Mouse (Mus musculus) heart, embryonic 11.5 days (tissue): ENCODE data around the gene Cnnm3. TPM values are rescaled to one million over a fixed set of nuclear protein-coding genes. Genes with fewer than 3 reads are reported as not detected.

Experiments
- ATAC-seq: fragments of 200-750 bp; cut with Nextera tagmentation; replicated peaks from 2 replicates; pipeline ENCODE4 v1.8.0; 2017; ENCODE audit warnings: moderate library complexity; ENCODE audit not compliant: insufficient number of reproducible peaks, low FRiP score, low TSS enrichment
- H3K27ac ChIP-seq: fragments of 300-500 bp; sonication (generic); 2 replicates; pipeline ENCODE4 v1.5.1; 2014; ENCODE audit warnings: mild to moderate bottlenecking, low read depth, low read length
- H3K27me3 ChIP-seq: fragments of 300-500 bp; sonication (generic); 2 replicates; pipeline ENCODE4 v1.6.1; 2014; ENCODE audit warnings: mild to moderate bottlenecking, low read length, mixed read lengths; ENCODE audit not compliant: control insufficient read depth, insufficient read depth
- H3K36me3 ChIP-seq: fragments of 300-500 bp; sonication (generic); 2 replicates; pipeline ENCODE4 v1.6.1; 2014; ENCODE audit warnings: mild to moderate bottlenecking, low read length, moderate library complexity, mixed read lengths; ENCODE audit not compliant: control insufficient read depth, insufficient read depth
- H3K4me1 ChIP-seq: fragments of 300-500 bp; sonication (generic); 2 replicates; pipeline ENCODE4 v1.6.1; 2014; ENCODE audit warnings: low read length; ENCODE audit not compliant: control insufficient read depth, insufficient read depth
- H3K4me2 ChIP-seq: fragments of 300-500 bp; sonication (generic); 2 replicates; pipeline ENCODE4 v1.6.1; 2014; ENCODE audit warnings: mild to moderate bottlenecking, moderate library complexity
- H3K4me3 ChIP-seq: fragments of 300-500 bp; sonication (generic); 2 replicates; pipeline ENCODE4 v1.5.1; 2014; ENCODE audit warnings: low read depth, low read length
- H3K9ac ChIP-seq: fragments of 300-500 bp; sonication (generic); 2 replicates; pipeline ENCODE4 v1.6.1; 2014; ENCODE audit warnings: mild to moderate bottlenecking, low read depth, low read length, moderate library complexity
- H3K9me3 ChIP-seq: fragments of 300-500 bp; sonication (generic); replicated peaks from 2 replicates; pipeline ENCODE4 v1.6.1; 2016; ENCODE audit warnings: low read length; ENCODE audit not compliant: control insufficient read depth
- WGBS: fragments of 180-500 bp; shearing (Covaris S2); extraction: QIAGEN DNeasy Blood & Tissue Kit; methylation state at CpG from one replicate; pipeline ENCODE4 v1.1.7; 2014; ENCODE audit not compliant: insufficient replicate concordance; 5-methylcytosine and 5-hydroxymethylcytosine counted together
- polyA plus RNA-seq: library from polyadenylated mRNA; unstranded; fragments of >200 nt; fragmentation: Nextera tagmentation; extraction: Ambion mirVana; gene quantifications from 2 replicates; pipeline ENCODE4 v1.2.1, GENCODE M21; 2014

Gene Cnnm3
- polyA plus RNA-seq, 1 experiment from 2014 or later, result 3.9 TPM

DNA sequence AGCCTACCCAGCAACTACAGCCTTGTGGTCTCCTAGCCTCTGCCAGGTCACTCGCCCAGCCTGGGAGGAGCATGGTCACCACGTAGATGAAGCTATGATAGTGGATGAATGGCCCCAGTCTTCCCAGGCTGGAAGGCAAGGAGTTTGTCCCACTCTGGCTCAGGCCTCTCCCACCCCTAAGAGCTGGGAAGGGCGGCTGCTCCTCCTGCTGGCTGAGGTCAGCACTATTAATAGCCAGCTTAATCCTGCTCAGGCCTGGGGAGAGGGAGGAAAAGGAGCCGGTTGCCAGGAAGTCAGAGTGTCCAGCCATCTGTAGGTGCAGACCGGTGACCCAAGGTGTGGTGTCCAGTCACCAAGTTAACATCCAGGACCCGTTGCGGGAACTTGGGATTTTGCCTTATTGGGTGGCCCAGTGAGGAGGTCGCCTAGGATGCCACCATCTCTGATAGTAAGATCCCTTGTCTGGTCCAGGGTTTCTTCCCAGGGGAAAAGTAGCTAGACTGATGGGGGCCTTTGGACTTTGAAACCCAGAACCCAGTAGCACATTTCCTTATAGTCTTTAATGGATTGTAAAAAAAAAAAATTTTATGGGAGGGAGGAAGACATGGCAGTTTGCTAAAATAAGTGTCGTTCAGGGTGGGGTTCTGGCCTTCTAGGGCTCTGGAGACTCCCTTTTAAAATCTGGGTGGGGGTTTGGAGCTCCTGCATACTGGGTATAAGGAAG, 19.1 kb upstream of the Cnnm3 start:
- H3K9ac ChIP-seq, result peak overlapping the region; percentile 46; the same call in 1 of the 2 replicates
- H3K36me3 ChIP-seq, result no peaks in the 10 kb centered on the region
- ATAC-seq, result peak; percentile 81
- H3K4me2 ChIP-seq, result peak overlapping the region; percentile 37; the same call in 1 of the 2 replicates
- H3K27ac ChIP-seq, result 0 out of 2 replicates have a peak overlapping the region, but pooled peaks have one; percentile 54
- H3K9me3 ChIP-seq, result no peaks in the 10 kb centered on the region
- no peak overlapping the region for H3K4me3 ChIP-seq
- 34% methylated on average over 9 of the region's 9 CpGs for WGBS
- no peaks in the 10 kb centered on the region for H3K27me3 ChIP-seq
- peaks cover 10% of the 10 kb centered on the region for H3K4me1 ChIP-seq

DNA sequence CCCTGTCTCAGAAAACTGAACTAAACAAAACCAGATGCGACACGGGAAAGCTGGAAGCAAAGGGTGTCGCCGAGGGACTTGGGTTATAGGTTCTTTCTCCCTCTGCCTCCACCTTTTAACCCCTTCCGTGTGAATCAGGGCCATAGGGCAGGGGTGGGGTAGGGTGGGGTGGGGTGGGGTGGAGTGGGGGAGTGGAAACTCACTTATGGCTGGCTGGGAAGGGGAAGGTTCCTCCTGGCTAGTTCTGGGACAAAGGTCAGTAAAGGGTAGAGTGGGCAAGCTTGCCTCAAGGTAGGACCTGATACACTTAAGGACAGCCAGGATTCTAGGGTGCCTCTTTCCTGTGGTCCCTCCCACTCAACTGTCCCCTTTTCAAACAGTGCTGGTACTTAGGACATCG, 18.4 kb upstream of the Cnnm3 start:
- no peak overlapping the region for H3K9ac ChIP-seq
- no peaks in the 10 kb centered on the region for H3K36me3 ChIP-seq
- 74% methylated on average over 6 of the region's 6 CpGs for WGBS
- ATAC-seq, result no peak
- no peak overlapping the region for H3K4me2 ChIP-seq
- H3K27ac ChIP-seq, result no peak overlapping the region
- no peaks in the 10 kb centered on the region for H3K27me3 ChIP-seq
- H3K9me3 ChIP-seq, result no peaks in the 10 kb centered on the region
- no peak overlapping the region for H3K4me3 ChIP-seq
- peaks cover 10% of the 10 kb centered on the region for H3K4me1 ChIP-seq

GRCm38 (mm10) chr1:36496719-36497118, 14.9 kb upstream of the Cnnm3 start:
- no peaks in the 10 kb centered on the region for H3K27me3 ChIP-seq
- H3K36me3 ChIP-seq, result no peaks in the 10 kb centered on the region
- ATAC-seq, result no peak
- no peak overlapping the region for H3K9ac ChIP-seq
- no peak overlapping the region for H3K4me3 ChIP-seq
- peaks cover 10% of the 10 kb centered on the region for H3K4me1 ChIP-seq
- no peaks in the 10 kb centered on the region for H3K9me3 ChIP-seq
- 59% methylated on average over 2 of the region's 2 CpGs for WGBS
- H3K4me2 ChIP-seq, result no peak overlapping the region
- H3K27ac ChIP-seq, result no peak overlapping the region

GRCm38 (mm10) chr1:36497312-36497711, 14.4 kb upstream of the Cnnm3 start:
- Histone ChIP-seq H3K9me3 (no peaks in the 10 kb centered on the region), H3K36me3 (no peaks in the 10 kb centered on the region), H3K9ac (no peak overlapping the region), H3K27me3 (no peaks in the 10 kb centered on the region), H3K27ac (no peak overlapping the region), H3K4me2 (no peak overlapping the region), H3K4me3 (no peak overlapping the region), H3K4me1 (peaks cover 5% of the 10 kb centered on the region)
- 83% methylated on average over 2 of the region's 2 CpGs for WGBS
- ATAC-seq, result no peak

- no peaks in the 10 kb centered on the region for H3K36me3 ChIP-seq
- H3K27me3 ChIP-seq, result no peaks in the 10 kb centered on the region
- H3K4me1 ChIP-seq, result no peaks in the 10 kb centered on the region
- no peak overlapping the region for H3K9ac ChIP-seq
- H3K4me2 ChIP-seq, result no peak overlapping the region
- 13% methylated on average over 3 of the region's 3 CpGs for WGBS
- ATAC-seq, result no peak
- no peaks in the 10 kb centered on the region for H3K9me3 ChIP-seq
- no peak overlapping the region for H3K4me3 ChIP-seq
- no peak overlapping the region for H3K27ac ChIP-seq
Measured at GRCm38 (mm10) chr1:36501261-36501660, 10.4 kb upstream of the Cnnm3 start.

DNA sequence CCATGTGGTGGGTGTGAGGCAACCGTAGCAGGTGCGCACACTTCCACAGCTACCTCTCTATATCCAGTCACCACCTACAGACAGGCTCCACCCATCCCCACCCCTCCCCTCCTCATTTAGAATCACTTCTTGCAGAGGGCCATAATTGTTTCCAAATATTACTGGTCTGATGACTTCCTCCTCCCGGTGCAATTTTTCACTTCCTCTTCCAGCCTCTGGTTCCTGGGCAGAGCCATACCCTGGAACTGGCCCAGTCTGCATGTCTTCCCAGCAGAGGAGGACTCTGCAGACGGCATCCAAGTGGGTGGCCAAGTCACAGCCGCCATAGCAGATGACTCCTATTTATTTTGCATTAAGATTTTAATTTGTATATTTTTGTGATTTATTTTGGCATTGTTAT, 3.4 kb upstream of the Cnnm3 start:
- H3K27me3 ChIP-seq, result no peaks in the 10 kb centered on the region
- H3K4me1 ChIP-seq, result peaks cover 4% of the 10 kb centered on the region
- H3K27ac ChIP-seq, result no peak overlapping the region
- 78% methylated on average over 5 of the region's 5 CpGs for WGBS
- no peak overlapping the region for H3K9ac ChIP-seq
- no peak overlapping the region for H3K4me2 ChIP-seq
- H3K4me3 ChIP-seq, result no peak overlapping the region
- no peak for ATAC-seq
- H3K36me3 ChIP-seq, result no peaks in the 10 kb centered on the region
- H3K9me3 ChIP-seq, result no peaks in the 10 kb centered on the region

- Histone ChIP-seq H3K4me3 (peak overlapping the region; percentile 98), H3K4me2 (peak overlapping the region; percentile 97)
Measured at GRCm38 (mm10) chr1:36512089-36512965, 660 bp downstream of the Cnnm3 start.

GRCm38 (mm10) chr1:36512966-36513280, 1.3 kb downstream of the Cnnm3 start:
- H3K27ac ChIP-seq, result peak overlapping the region; percentile 99
- peak overlapping the region; percentile 98 for H3K4me3 ChIP-seq
- peak overlapping the region; percentile 97 for H3K4me2 ChIP-seq
- peaks cover 10% of the 10 kb centered on the region for H3K4me1 ChIP-seq
- H3K27me3 ChIP-seq, result no peaks in the 10 kb centered on the region
- peak overlapping the region; percentile 90 for H3K9ac ChIP-seq
- H3K9me3 ChIP-seq, result no peaks in the 10 kb centered on the region
- no peak for ATAC-seq
- under 1% methylated on average over 16 of the region's 16 CpGs for WGBS
- no peaks in the 10 kb centered on the region for H3K36me3 ChIP-seq

More at GRCm38 (mm10) chr1:36512089-36512965, 660 bp downstream of the Cnnm3 start:
- peak; percentile 60; the same call in 1 of the 2 replicates for ATAC-seq
- WGBS, result under 1% methylated on average over 77 of the region's 126 CpGs
- Histone ChIP-seq H3K9me3 (no peaks in the 10 kb centered on the region), H3K27me3 (no peaks in the 10 kb centered on the region), H3K27ac (peak overlapping the region; percentile 99), H3K9ac (peak overlapping the region; percentile 90), H3K36me3 (no peaks in the 10 kb centered on the region), H3K4me1 (peaks cover 10% of the 10 kb centered on the region)
